Mouse (Mus musculus): ENCODE measurements around the gene Trnau1ap.
A peak's percentile ranks its signal among the peaks of the same experiment; 100 is the strongest.
"Not testable (repeated sequence)": the region's sequence is repeated elsewhere in the genome, so short reads cannot be mapped to it uniquely, and the experiment has no call there.

The Trnau1ap gene

DNA sequence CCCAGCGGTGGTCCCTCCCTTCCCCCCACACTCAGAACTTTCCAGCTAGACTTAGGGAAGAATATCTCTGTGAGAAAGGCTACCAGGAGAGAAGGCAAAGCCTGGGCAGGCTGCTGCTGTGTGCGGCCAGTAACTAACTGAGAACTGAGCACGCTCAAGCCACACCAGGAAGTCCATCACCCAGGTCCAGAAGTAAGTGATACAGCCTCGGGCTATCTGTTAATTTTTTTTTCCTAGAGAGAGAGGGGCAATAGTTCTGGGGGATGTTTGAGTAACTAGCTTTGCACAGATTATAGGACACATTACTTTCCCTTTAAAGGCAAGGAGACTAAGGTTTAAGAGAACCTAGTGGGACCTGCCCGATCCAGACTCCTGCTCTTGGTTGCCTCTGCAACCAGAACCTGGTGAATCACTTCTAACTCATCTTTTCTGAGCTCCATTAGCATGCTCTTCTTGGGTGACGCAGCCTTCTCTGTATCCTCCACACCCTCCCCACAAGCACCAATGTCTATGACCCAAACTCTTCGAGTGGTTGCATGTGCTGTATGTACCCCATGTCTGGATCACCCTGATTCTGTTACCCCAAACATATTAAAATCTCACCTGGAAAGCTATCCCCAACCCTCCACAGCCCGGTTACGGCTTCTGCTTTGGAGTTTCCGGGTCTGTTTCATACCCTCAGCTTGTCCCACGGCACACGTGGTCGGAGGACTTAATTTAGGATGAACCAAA lies 15.2 kb upstream of the Trnau1ap start:
- DNase-seq (ENCODE audit: low spot score in 2 of 2), result no peak

DNA sequence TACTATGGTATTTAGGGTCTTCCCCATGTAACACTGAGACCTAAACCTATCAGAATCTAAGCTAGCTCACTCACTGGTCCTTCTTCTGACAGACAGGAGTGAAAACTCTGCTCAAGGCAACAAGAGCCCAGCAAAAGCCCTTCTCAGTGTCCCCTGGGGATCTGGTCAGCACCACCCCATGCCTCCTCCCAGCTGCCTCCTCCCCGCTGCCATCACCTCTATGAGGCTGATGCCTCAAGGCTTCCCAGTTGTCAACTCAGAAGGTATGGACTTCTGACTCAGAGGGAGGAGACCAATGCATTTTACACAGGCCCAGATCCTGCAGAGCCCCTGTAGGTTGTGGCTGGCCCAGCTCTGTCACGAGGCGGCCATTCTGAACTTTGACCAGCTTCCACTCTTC lies 12.1 kb upstream of the Trnau1ap start:
- no peak for DNase-seq (ENCODE audit: low spot score in 2 of 2)

DNA sequence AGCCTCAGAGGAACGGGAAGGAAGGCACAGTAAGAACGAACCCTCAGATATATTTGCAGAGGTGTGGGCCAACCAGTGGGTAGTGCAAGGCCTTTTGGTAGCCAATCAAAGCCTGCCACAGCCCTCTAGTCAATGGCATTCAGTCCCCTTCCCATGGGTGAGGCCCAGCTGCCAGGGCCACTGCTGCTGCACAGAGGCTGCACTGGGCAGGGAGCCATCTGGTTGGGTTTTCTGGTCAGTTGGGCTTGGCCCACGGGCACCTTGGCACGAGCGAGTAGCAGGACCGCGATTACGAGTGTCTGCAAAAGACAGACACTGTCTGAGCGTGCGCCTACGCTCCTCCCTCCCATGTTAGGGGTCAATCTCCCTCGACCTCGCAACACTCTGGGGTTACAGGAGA lies 9.6 kb upstream of the Trnau1ap start:
- no peak for DNase-seq (ENCODE audit: low spot score in 2 of 2)

DNA sequence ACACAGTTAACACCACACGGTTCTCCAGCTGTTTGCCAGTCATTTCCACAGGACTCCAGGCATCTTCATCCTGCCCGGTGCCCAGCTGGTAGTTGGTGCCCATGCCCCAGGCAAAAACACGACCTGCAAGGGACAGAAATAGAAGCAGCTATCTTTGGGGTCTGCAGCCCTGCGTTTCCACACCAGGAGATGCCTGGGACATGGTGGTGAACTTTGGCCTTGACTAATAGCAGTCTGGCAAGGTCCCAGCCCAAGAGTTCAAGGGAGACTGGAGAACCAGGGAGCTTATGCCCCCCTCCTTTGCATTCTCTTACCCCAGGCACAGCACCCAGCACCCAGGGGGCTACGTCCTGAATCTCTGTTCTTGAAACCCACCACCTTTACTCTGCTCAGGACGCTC lies 3.5 kb upstream of the Trnau1ap start:
- no peak for DNase-seq (ENCODE audit: low spot score in 2 of 2)

DNA sequence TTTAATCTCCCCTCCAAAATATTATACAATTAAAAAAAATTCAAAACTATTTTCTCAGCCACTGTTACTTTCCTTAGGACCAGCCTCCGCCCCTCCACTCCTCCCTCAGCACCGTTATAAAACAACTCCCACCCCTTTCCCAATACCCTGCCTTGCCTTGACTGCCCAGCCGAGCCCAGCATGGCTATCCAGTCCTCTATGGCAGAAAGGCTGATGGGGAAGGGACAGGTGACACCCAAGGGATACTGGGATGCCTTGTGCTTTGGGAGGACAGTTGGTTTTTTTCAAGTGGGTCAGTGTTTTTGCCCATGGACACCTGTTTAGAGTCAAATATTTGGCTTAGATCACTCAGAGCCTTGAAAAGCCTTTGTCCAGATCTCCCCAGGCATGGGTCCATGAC lies 2.6 kb upstream of the Trnau1ap start:
- DNase-seq (ENCODE audit: low spot score in 2 of 2), result no peak

DNA sequence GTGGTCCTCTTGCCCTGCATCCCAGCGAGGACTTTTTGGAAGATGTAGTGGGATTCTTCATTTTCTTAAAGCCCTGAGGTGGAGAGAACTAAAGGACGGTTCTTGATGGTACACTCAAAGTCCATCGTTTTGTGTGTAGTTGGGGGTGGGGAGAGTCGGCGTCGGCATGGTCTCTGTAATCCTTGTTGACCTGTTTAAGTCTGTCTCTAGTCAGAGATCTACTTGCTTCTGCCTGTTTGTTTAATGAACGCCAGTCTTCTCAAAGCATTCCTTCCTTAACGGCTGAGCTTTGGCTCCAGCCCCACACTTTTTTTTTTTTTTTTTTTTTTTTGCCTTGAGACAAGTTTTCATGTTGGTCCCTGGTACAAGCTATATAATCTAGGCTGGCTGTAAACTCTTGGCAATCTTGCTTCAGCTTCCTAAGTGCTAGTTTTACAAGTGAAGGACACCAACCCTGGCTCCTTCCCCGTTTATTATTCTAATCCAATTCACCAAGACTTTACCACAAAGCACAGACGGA lies 557 bp upstream of the Trnau1ap start:
- no peak for DNase-seq (ENCODE audit: low spot score in 2 of 2)

DNA sequence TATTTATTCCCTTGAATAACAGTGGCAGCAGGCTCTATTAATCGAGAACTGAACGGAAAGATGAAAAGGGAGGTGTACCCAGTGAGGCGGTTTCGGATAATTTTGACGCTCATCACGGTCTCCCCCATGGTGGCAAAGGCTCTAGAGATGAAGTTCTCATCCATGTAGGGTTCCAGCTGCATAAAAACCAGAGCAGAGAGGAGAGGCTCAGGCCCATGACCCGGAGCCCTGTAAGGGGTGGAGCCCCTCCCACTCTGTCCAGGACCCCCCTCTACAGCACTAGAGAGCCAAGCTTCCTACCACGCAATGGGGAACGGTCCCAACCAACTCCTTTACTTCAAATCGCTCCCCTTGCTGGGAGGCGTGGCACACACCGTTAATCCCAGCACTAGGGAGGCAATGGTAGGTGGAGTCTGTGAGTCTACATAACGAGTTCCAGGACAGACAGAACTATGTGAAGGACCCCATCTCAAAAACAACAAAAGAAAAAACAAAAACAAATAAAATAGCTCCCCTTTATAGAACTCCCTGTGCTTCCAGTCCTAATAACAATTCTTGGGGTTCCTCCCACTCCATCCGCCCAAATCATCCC lies 851 bp downstream of the Trnau1ap start:
- no peak for DNase-seq (ENCODE audit: low spot score in 2 of 2)

DNA sequence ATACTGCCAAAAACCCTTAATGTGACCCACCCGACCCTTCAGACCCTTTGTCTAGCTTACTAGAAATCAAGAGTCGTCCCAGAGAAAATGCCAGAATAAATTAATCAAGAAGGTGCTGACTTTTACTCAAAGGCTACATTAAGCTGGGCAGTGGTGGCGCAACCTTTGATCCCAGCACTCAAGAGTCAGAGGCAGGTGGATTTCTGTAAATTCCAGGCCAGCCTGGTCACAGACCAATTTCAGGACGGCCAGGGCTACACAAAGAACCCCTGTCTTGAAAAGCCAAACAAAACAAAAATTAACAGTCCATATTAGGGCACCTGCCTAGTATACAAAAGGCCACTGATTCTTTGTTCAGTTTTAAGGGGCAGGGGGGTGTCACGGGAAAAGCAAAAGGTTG lies 2.9 kb downstream of the Trnau1ap start:
- no peak for DNase-seq (ENCODE audit: low spot score in 2 of 2)

DNA sequence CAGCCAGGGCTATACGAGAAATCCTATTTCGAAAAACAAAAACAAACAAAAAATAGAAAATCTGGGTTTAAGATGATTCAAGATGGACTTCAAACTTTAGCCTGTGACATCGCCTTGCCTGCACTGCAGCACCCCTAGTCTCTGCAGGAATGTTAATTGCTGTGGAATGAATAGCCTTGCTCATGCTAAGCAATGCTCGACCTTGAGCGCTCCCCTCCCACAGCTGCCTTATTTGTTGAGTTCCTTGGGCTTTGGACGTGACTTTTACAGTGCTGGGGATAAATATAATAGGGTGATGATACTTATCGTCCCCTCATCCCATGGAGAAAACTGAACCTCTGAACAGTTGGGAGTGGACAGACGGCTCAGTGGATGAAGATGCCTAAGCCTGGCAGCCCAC lies 13.6 kb downstream of the Trnau1ap start:
- DNase-seq (ENCODE audit: low spot score in 2 of 2), result no peak

DNA sequence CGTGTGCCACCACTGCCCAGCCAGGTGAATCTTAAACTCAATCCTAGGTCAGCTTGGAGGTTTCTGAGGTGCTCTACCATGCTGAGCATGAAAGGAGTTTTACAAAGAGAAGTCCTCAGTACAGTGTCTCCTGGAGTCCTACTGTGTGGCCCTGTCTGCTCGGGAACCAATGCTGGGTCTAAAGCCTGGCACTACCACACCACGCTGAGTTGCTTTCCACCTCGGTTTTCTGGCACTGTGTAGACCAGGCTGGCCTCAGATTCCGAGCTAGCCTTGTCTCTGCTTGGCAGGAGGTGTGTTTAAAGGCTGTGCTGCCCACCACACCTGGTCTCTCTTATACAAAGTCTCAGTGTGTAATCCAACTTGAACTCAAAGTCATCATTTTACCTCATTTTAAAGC lies 16.7 kb downstream of the Trnau1ap start:
- DNase-seq (ENCODE audit: low spot score in 2 of 2), result no peak

DNA sequence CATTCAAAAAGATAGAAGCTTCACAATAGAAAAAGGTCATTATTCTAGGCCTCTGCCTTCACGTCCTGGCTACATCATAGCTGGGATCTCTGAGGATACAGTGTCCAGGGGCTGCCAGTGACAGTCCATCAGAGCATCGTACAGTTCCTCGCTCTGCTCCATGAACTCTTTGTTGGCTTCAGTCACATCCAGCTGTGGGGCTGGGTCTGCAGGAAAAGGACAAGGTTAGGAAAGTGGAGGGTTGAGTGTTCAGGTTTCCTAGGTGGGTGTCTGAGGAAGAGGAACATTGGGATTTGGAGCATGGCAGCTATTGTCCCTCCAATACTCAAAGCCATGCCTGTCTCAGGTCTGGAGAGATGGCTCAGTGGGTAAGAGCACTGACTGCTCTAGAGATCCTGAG lies 17.5 kb downstream of the Trnau1ap start:
- DNase-seq (ENCODE audit: low spot score in 2 of 2), result no peak

DNA sequence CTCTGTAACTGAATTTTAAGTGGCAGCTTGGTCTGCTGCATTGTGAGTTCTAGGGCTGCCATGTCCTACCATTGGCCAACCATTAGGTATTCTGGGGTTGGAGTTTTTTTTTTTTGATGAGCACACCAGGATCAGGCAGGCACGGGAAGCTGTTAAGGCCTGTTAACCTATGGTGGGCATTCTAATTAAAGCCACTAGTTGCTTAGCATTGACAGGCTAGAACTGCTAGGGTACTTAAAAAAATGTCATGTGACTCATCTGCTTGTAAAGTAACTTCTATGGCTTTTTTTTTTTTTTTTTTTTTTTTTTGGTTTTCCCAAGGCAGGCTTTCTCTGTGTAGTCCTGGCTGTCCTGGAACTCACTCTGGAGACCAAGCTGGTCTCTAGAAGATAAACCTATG lies 18.1 kb downstream of the Trnau1ap start:
- DNase-seq (ENCODE audit: low spot score in 2 of 2), result no peak

DNA sequence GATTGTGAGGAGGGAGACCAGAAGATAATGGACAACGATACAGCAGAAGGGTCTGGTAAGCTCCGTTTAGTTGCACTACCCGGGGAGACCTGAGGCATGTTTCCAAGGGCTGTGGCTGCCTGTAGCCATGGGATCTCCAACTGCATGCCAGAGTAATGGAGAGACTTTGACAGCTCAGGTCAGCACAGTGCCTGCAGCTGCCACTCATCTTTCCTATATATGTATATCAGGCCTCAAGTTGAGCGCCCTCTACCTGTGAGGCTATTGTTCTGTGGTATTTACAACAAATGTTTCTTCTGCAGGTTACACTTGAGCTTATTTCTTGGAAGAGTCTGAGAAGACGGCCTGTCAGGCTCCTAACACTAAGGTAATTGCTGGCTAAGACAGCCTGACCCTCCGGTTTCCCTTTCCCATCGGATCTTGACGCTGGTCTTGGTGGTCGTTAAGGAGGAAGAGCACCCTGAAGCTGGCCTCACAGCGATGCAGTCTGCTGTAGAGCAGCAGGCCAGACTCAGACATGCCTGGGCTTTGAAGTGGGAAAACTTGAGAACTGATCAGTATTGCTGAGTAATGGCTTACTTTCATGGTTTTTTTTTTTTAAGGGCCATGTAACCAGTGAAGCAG lies 19.4 kb downstream of the Trnau1ap start:
- DNase-seq (ENCODE audit: low spot score in 2 of 2), result peak; percentile 52 to 75

DNA sequence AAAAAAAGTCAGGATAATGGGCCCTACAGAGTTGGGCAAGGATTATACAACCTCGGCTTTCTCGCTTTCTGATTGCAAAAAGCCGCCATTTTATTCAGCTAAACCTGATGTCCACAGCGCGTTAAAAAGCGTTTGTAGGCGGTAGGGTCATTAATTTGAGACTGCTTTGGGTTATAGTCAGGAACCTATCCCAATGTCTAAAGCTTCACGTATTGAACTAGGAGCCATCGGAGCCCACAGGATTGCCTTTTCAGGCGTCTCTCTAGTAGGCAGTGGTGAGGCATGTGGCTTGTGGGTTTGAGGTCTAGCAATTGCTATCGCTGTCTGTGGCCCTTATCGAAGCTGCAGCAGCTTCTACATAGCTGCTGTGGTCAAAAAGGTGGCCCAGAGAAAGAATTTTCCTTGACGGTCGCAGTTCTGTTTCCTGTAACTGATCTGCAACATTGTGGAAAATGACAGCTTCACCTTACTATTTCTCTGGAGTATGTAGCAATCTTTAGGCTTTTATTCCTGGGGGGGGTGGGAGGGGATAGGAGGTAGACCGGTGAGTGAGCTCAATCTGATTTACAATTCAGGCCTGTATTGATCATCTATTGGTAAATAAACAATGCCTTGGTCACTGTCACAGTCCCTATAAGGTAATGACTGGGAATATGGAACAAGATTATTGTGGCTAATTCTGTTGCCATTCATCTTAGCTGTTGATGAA lies 20.0 kb downstream of the Trnau1ap start:
- DNase-seq (ENCODE audit: low spot score in 2 of 2), result peak; percentile 40

DNA sequence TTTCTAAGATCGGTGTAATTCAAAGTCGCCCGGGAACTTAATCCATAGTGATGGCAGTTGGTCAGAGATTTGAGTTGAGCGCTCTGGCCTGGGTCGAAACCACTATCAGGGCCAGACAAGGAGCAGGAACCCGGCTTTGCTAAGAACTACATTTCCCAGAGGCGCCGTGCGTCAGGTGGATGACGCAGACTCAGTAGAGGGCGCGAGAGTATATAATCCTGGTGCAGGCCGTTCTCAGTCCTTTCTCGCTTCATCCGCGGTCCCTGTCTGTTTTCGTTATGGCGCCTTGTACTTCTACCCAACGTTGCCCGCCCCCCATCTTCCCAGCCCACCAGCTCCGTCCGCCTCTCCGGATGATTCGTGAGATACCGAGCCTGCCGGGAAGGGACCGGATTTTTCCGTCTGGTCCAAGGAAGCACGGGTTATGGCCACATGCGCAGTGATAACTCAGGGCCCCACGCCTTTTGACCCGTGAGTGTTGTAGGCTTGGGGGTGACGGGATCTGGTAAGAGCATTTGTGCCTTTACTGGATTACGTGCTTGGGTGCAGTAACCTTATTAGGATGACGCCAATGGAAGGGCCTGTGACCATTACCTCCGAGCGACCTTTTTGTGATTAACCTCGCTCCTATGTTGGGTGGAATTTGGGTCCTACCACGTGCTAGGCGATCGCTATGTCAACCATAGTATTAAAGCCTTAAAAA lies 20.8 kb downstream of the Trnau1ap start:
- DNase-seq (ENCODE audit: low spot score in 2 of 2), result peak; percentile 83 to 91

DNA sequence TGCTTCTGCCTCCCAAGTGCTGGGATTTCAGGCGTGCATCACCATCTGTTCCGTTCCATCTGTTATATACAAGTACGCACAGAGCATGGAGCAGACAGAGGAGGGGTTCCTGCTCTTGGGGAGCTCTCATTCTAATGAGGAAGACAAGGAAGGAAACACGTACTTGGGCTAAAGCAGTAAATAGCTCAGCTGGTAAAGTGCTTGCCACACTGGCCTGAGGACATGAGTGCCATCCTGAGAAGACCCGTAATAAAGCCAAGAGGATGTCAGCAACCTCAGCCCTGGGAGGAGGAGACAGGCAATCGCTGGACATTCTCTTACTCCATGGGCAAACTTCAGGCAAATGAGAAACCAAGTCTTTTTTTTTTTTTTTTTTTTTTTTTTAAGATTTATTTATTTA lies 23.3 kb downstream of the Trnau1ap start:
- DNase-seq (ENCODE audit: low spot score in 2 of 2), result no peak

DNA sequence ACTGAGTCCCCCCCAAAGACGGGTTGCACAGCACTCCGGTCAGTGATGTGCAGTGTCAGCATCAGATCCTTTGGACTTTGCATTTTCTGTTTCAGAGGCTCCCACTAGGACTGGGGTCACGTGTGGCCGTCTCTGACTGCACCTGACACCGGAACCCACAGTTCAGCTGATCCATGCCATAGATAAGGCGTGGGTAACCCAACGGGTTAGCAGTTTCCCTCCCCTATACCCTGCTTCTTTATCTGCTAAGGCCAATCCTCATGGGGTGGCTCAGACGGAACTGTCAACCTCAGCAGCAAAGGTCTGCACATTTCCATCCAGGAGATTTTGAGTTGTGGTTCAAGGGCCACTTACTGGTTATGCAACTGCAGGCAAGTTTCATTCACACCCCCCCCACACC lies 24.1 kb downstream of the Trnau1ap start:
- no peak for DNase-seq (ENCODE audit: low spot score in 2 of 2)

DNA sequence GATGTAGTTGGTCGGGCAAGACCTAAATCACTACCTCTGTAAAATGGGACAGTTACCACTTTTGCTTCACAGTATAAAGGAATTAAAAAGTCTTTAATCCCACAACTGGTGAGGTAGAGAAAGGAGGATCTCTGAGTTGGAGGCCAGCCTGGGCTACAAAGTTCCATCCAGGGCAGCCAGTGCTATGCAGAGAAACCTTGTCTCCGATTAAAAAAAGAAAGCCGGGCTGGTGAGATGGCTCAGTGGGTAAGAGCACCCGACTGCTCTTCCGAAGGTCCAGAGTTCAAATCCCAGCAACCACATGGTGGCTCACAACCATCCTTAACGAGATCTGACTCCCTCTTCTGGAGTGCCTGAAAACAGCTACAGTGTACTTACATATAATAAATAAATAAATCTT lies 25.9 kb downstream of the Trnau1ap start:
- not testable (repeated sequence) for DNase-seq (ENCODE audit: low spot score in 2 of 2)

DNA sequence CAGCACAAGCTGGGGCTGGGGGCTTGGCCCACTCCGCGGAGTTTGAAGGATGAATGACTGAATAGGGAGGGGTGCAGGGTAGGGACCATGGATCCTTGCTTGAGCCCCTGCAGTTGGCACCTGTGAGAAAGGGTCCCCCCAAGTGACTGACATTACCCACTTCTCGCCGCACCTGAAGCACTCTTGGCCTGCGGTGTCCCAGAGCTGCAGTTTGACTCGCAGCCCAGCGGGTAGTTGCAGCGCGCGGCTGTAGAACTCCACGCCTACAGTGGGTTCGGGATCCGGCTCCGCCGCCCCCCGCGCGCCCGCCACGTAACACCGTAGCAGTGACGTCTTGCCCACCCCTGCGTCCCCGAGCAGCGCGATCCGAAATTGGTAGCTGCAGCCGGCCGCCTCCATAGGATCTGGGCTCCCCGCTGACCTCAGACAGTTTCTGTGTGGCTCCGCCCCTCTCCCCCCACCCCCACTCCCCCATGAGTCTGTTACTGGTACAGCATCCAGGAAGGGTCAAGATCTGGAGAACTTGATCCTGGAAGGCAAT lies 26.3 kb downstream of the Trnau1ap start, which contains the start of gene Rab42:
TSS of gene Rab42 (minus strand) at position 447 of the 541 bp plus-strand sequence.
- DNase-seq (ENCODE audit: low spot score in 2 of 2), result peak; percentile 31 to 60

DNA sequence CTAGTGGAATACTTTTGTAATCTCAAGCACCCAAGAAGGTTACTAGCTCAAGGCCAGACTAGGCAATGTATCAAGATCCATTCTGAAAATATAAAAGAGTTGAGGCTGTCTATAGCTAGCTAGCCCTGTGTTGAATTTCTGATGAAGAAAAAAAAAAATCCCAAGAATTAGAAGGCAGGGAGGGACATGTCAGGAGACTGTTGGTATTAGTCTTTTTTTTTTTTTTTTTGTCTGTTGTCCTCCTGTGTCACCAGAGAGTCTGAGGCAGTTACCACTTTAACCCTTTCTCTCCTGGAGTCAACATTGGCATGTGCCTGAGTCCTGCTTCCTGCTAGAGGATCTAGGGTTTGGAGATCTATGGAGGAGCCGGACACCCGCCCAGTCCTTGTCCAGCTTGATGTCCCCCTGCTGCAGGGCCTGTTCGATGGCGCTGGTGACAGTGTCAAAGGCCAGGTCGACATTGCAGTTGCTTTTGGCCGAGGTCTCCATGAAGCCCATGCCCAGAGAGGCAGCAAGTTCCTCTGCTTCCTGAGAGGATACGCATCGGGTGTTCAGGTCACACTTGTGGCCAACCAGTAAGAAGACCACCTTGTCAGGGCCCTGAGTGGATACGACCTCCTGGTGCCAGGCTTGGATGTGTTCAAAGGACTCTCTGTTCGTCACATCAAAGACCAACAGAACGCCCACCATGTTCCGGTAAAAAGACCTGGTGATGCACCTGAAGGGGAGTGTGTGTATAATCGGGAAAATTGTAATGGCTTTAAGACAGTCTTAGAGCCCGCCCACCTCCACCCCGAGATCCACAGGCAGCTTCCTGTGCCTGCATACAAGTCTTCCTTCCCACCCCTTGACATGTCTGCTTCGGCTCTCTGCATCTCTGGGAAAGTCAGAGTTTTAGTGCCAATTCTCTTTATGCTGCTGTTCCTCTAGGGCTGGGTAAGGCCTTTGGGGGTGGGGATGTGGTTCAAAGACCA lies 27.1 kb downstream of the Trnau1ap start:
- no peak for DNase-seq (ENCODE audit: low spot score in 2 of 2)

All from spleen, postnatal 10 days (tissue).